Mouse (Mus musculus) olfactory bulb, adult 2 months (tissue): ENCODE results near the gene Wipf3.

ENCODE experiments used
- CTCF ChIP-seq: fragments of 200-500 bp; IDR thresholded peaks from 2 replicates; pipeline ENCODE4 v1.5.1; 2012; ENCODE audit warnings: low read depth, mild to moderate bottlenecking, low read length, moderate library complexity; ENCODE audit not compliant: insufficient read depth
- POLR2A ChIP-seq: fragments of 200-500 bp; IDR thresholded peaks from 2 replicates; pipeline ENCODE4 v1.6.1; 2012; ENCODE audit warnings: mild to moderate bottlenecking, low read depth, low read length, moderate library complexity; ENCODE audit not compliant: insufficient read depth

DNA sequence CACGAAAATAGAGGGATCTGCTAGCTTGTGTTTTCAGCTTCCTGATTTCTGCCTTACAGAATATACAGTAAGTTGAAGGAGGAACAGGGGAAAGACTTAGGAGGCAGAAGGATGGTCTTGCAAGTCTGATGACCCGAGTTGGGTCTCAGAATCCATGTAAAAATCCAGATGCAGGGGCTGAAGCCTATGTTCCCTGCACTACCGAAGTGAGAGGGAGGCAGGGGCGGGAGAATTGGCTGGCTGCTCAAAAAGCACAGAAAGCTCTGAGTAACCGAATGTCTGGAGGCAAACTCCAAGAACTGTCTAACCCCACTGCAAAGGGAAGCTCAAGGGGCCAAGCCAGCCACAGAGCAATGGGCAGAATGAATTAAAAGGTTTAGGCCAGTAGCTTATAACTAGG is 41.7 kb upstream of the Wipf3 start:
- TF ChIP-seq CTCF: no peak
- TF ChIP-seq POLR2A: no peak
